Mouse (Mus musculus) left cerebral cortex, adult 2 months (tissue): ENCODE measurements around the gene Flt1. TPM values are rescaled to one million over a fixed set of nuclear protein-coding genes. Genes with fewer than 3 reads are reported as not detected.

Experiments
- DNase-seq, 2 experiments: peaks; one replicate each; pipeline ENCODE4 v3.0.0; 2021 to 2022; ENCODE audit warnings: low spot score in 2 of 2, mixed read lengths in 1 of 2; ENCODE audit errors: extremely low spot score in 1 of 2
- H3K27ac ChIP-seq: fragments of 200-600 bp; 2 replicates; pipeline ENCODE4 v1.8.1; 2022
- H3K4me3 ChIP-seq: fragments of 200-600 bp; 2 replicates; pipeline ENCODE4 v1.8.1; 2022
- CTCF ChIP-seq: fragments of 200-600 bp; IDR thresholded peaks from 2 replicates; pipeline ENCODE4 v1.8.1; 2022; ENCODE audit warnings: antibody characterized with exemption, mild to moderate bottlenecking, moderate library complexity
- intact Hi-C: fragments of 180-260 bp; cut with DNase I; formaldehyde crosslinking; loops from one replicate; pipeline ENCODE4 v1.15.1; 2025
- total RNA-seq, 2 experiments: library from RNA; stranded (reverse); gene quantifications; 2 replicates each; pipeline ENCODE4 v1.2.3; 2021

Flt1 gene
- total RNA-seq, 2 experiments from 2014 or later, result 35.2 to 37.9 TPM

DNA sequence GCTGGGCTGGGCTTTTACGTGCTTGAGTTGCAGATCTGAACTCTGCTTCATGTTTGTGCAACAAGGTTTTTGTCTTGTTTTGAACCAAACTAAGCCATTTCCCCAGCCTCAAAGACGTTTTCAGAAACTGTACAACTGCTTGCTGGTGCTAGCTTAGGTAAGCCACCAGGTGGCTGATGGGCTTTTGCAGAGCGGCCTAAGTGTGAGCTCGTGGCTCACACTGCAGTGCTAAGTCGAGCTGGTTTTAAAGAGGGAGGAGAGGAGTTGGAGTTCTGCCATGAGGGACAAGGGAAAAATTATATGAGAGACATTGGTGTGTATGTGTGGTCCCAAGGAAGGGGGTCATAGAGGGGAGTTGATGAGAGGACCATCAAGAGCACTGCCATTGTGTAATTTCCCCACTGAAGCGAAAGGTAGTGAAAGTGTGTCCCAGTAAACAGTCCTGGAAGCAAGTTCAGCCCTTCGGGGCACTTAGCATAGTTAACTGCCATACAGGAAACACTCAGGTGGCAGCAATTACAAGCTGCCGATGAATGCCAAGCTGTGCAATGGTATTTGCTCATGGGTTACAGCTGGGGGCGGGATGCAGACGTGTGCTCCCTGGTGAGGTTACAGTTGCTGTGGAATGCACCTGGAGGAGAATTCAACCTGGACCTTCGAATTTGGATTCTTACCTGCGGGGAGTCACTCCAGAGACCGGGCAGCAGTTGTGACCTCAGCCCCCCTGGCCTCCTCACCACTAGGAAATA, 173.8 kb downstream of the Flt1 start:
- Histone ChIP-seq H3K4me3 (no peak overlapping the region), H3K27ac (no peak overlapping the region)
- DNase-seq, result no peak
- no peak for TF ChIP-seq CTCF
- intact Hi-C loops, result no loop called here

DNA sequence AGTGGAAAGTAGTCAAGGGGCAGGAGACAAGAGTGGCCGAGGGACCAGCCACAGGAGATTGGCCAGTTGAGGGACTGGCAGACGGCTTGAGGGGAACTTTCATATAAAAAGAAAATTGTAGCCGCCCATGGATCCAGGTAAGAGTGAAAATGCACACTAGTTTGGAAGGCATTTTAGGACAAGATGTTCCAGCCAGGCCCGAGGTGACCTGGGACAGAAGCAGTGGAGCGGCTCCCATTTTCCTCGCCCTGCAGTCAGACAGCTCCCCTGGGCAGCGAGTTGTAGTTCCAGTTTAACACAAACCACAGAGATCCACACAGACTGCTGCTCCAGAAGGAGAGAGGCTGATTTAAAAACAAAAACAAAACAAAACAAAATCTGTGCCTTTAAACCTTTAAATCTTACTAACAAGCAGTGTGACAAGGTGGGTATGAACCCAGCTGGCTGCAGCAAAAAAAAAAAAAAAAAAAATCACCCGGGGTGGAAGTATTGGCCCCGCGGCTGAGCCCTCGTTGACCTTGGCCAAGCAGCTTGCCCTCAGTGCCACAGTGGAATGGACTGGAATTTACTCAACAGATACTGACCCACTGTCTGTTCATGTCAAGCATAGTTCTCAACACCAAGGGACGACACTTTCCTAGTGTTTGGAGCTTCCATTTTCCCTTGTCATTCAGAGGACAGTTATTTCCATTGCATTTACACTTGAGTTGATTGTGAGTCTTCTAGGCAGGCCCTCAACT, 176.6 kb downstream of the Flt1 start:
- Histone ChIP-seq H3K4me3 (no peak overlapping the region), H3K27ac (no peak overlapping the region)
- intact Hi-C loops, result no loop called here
- no peak for DNase-seq
- no peak for TF ChIP-seq CTCF

DNA sequence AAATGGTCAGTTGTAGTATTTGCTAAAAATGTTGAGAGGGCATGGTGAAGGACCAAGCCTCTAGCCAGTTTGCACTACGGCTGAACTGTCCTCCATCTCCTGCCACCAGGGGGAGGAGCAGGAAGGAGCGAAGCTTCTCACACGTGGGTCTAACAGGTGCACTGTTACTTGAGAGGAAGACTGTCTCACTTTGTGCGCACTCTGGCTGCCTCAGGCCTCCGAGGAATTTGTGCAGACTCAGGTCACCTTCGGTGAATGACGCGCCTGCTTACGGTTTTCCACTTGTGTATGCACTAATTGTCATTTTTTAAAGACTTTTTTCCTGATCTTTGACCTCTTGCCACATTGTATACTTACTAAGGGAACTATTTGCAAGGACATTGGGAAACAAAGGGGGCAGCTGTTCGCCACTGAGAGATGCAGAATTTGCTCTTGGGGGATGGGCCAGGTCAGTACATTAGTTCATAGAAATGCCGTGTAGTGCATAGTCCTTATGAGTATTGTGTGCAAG, 180.0 kb downstream of the Flt1 start:
- peak; percentile 35 for TF ChIP-seq CTCF
- no peak for DNase-seq
- Histone ChIP-seq H3K4me3 (no peak overlapping the region), H3K27ac (no peak overlapping the region)
- intact Hi-C loops, result no loop called here

DNA sequence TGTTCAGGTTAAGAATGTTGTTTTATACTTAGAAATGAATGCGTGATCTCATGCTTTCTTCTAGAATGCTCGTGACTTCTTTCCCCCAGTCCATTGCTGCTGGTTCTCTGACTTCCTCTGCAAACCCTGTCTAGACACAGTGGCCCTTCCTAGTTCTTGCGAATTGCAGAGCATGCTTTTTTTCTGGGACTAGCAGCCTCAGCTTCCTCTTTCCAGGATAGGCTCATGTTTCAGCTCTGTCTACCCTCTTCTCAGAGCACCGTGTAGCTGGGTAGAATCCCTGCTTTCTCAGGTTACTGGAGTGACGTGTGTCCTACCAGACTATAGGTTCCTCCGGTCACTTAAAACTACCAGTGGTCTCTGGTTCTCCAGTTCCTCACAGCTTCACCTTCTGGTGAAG, 183.5 kb downstream of the Flt1 start:
- DNase-seq, result no peak
- Histone ChIP-seq H3K27ac (no peak overlapping the region), H3K4me3 (no peak overlapping the region)
- TF ChIP-seq CTCF, result no peak
- intact Hi-C loops, result no loop called here

DNA sequence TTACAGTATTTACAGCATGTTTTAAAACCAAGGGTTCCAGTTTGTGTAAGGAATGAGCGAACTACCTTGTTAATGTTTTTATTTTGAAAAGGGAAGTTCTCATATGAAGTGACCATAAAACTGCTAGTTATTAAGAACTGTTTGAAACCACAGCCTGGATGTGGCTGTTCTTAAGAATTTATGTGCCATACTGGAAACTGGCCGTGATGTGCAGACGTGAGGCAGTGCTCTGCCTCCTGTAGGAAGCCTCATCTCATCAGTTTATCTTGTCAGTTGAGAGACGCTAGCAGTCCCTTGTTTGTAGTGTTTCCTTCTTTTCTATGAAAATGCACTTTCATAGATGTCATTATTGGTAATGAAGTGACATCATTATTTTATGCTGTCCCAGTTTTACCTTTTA, 186.0 kb downstream of the Flt1 start:
- Histone ChIP-seq H3K27ac (peak overlapping the region; percentile 40; the same call in 1 of the 2 replicates), H3K4me3 (no peak overlapping the region)
- no peak for DNase-seq
- intact Hi-C loops, result loop anchor here (5.0 kb wide), 2 partner anchors 93 to 108 kb away; partner anchors contain the start of gene Pan3
- no peak for TF ChIP-seq CTCF

DNA sequence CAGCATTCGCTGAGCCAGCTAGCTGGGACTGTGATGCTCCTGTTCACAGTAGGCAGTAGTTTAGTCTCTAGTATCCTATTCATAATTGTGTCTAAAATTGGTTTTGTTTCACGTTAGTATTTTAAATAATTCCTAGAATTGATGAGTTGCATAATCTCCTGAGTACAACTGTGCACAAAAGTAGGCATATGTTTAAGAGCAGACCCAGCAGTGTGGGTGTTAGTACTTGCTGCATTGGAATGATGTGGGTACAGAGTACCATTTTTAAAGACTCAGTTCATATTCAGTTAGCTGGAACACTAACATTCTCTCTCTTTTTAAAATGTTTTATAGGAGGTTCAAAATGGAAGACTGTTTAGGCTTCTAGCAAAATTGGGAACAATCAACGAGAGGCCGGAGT, 186.4 kb downstream of the Flt1 start:
- DNase-seq, result no peak
- no peak overlapping the region for H3K4me3 ChIP-seq
- peak overlapping the region; percentile 38; the same call in 1 of the 2 replicates for H3K27ac ChIP-seq
- intact Hi-C loops, result loop anchor here (5.0 kb wide), 2 partner anchors 92 to 107 kb away; partner anchors contain the start of gene Pan3
- TF ChIP-seq CTCF, result no peak

DNA sequence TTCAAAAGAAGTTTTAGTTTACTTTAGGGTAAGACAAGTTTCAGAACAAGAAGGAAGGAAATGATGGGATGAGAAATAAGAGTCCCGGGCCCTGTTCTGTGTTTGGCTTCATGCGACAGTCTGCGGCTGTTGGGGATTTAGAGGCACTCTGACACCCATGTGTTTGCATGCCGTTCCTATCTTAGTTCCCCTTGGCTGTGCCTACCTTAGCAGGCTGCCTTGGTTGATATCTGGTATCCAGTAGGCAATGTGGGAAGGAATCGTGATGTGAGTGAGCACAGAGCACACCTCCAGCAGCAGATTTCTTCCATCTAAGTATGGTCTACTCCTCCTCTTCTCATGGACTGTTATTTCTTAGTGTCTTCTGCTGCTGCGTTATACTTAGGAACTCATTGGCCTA, 193.8 kb downstream of the Flt1 start:
- no peak for TF ChIP-seq CTCF
- Histone ChIP-seq H3K4me3 (no peak overlapping the region), H3K27ac (no peak overlapping the region)
- DNase-seq, result no peak
- intact Hi-C loops, result no loop called here

DNA sequence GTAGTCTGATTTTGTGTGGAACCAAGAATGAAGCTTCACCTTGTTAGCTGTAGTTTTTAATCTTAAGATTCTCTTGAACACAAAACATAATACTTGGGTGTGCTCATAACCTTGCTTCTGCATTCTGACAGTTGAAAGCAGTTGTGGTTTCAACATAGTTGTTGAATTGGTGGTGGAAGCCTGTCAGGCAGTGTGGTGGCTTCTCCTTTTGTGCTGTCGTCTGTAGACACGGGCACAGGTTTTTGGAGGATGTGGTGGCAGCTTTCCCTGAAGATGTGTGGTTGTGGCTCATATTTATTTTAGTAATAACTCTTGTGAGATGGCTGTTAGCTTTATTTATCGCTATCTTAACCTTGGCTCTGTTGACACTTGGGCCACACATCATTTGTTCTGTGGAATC, 198.0 kb downstream of the Flt1 start:
- no peak for TF ChIP-seq CTCF
- no peak overlapping the region for H3K4me3 ChIP-seq
- intact Hi-C loops, result no loop called here
- no peak for DNase-seq
- no peak overlapping the region for H3K27ac ChIP-seq

DNA sequence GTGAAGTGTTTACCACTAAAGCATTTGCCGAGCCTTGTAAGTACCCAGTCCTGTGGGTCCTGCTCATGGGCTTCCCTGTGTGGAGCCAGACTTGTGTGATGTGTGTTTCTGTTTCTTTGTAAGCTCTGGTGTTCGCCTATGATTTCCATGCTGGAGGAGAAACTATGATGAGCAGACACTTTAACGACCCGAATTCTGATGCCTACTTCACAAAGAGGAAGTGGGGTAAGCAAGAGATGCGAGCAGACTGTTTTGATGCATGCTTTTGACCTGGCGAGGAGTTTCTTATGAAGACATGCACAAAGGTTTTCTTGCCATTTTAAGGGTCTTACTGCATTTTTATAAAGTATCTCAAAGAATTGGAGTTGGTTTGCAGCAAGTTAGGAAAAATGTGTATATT, 198.8 kb downstream of the Flt1 start:
- DNase-seq, result no peak
- Histone ChIP-seq H3K4me3 (no peak overlapping the region), H3K27ac (no peak overlapping the region)
- intact Hi-C loops, result no loop called here
- no peak for TF ChIP-seq CTCF

Other genes starting within 250 kb of the Flt1 start
- 100 to 1,000 TPM; 186 to 206 TPM for gene Pomp, start 134.4 kb upstream of the Flt1 start, total RNA-seq
- 1 to 10 TPM; 5.5 to 8.8 TPM for gene Slc46a3, start 168.8 kb upstream of the Flt1 start, total RNA-seq
- 10 to 100 TPM; 38.4 to 42.0 TPM for gene Mtus2, start 231.3 kb upstream of the Flt1 start, total RNA-seq